Mouse (Mus musculus) T-helper 17 cell (primary cell): ENCODE data around the gene Rnft2.

Source experiments
- in situ Hi-C, 2 experiments: fragments of 300-600 bp; cut with MboI, MseI; formaldehyde crosslinking; loops; 1 replicate in 1 of 2; 2 replicates in 1 of 2; pipeline ENCODE4 v1.15.1; 2025; ENCODE audit warnings: high pct_unique_total_duplicates in 2 of 2

The Rnft2 gene

DNA sequence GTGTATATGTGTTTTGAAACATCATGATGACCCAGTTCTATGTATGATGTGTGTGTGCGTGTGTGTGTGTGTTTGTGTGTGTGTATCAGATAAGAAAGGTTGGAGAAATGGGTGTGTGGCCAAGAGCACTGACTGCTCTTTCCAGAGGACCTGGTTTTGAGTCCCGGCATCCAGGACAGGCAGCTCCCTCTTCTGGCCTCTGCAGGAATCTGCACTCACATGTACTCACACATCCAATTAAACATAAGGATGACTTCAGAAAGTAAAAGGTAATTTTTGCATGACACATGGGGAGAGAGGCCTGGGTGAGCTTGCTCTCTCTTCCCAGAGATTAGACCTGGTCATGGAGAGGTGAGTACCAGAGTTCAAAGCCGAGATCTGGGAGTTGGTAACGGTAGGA lies 12.1 kb upstream of the Rnft2 start:
- in situ Hi-C loops: no loop called here

DNA sequence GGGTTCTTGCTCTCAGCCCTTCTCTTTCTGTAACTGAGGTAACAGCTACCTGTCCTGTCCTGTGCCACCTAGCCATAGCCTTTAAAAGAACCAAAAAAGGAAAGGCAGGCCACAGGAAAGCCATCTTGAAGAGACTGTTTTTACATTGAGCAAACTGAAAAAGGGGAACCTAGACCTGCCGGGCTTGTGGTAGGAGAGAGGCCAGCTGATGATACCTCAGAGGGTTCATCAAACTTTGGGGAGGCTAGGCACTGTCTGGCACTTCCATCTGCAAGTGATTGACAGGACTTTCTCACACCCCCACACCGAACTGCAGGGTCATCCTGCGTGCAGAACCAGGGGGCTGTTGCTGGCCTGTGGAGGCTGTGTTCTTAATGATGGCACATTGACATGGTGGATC lies 8.6 kb upstream of the Rnft2 start:
- in situ Hi-C loops: no loop called here

DNA sequence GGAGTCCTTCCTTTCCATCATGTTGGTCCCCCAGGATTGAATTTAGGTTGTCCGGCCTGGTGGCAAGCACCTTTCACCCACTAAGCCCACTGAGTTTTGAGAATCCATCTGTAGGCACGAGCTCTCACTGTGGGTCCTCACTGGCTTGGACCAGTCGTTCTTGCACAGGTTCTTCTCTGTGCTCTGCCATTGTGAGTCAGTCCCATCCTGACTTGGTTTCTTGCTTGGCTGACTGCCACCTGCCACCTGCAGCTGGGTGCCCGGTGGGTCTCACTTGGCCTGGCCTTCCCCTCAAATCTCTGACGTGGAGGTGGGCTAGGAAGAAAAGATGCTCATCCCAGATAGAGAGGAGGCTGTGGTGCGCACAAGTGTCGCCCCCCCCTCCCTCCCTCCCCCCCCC lies 6.1 kb upstream of the Rnft2 start:
- in situ Hi-C loops: no loop called here

DNA sequence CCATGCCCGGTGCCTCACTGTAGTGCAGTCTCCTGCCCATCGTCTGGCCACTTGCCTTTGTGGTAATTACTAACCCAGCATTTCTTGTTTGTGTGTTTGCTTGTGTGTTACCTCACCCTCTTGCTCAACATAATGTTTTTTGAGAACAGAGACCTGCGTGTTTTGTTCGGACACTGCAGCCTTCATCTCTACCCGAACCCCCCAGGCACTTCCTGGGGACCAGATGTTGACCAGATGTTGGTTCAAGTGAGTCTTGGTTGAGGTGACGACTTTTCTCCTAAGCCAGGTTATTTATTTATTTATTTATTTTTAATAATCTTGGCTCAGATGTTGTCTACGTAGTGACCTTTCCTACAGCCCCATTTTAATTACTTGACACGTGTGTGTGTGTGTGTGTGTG lies 2.5 kb upstream of the Rnft2 start:
- in situ Hi-C loops: loop anchor here in 1 of 2 experiments (25.0 kb wide), 1 partner anchor 1865 kb away; the partner anchor contains the start of gene Rbm19

DNA sequence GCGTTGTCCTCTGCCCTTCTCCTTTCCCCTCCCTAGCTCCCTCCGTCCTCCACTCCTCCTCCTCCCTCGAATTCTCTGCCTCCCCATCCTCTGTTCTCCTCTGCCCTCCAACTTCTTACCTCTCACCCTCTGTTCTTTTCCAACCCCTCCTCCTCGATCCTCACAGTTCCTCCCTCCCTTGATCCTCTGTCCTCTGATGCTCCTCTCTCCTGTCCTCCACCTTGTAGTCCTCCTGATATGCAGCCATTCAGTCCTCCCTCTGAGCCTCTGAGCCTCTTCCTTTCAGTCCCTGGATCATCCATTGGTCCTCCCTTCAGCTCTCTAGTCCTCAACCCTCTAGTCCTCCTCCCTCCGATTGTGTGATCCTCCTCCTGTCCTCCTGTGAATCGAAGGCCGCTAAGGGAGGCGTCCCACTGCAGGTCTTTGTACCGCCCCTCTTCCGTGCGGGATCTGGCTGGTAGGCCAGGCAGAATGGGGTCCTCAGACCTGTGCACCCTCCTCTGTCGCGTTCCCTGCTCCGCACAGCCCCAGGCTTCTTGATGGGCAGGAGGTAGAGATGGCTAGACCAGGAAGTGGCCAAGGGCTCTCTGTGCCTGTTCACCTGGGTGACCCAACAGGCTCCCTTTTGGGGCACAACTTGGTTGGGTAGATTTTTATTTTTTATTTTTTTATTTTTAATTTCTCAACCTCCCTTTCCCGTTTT lies 841 bp upstream of the Rnft2 start:
- in situ Hi-C loops: loop anchor here in 1 of 2 experiments (25.0 kb wide), 1 partner anchor 1867 kb away; the partner anchor contains the start of gene Rbm19

DNA sequence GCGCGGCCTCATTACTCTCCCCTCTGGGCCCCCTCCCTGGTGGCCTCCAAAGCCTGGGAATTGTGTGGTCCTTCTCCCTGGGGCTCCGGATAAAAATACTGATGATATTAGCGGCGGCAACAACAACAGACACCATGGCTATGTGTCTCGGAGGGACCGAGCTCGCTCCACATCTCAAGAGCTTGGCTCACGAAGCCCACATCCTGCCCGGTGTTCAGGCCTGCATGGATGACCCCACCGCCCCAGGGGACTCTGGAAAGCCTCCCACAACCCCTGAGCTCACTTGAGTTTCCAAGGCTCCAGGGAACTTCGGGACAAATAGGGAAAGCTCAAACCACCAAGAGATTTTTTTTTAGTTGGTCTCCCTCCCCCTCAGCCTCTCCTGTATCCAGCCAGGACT lies 5.2 kb downstream of the Rnft2 start:
- in situ Hi-C loops: loop anchor here in 1 of 2 experiments (25.0 kb wide), 1 partner anchor 1873 kb away; the partner anchor contains the start of gene Rbm19

DNA sequence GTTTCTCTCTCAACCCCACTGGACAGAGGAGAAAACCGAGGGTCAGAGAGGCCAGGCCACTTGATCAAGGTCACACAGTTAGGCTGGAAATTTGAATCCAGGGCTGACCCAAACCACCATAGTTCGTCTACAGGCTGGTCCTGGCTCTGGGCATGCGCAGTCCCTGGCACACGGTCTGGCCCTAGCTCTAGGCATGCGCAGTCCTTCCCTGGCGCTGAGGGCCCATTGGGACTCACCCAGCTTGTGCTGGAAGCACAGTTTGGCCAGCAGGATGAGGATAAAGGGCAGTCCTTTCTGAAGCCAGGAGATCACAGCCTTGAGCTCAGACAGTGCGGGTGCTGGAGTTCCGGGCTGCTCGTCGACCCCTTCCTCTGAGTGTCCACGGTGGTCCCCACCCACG lies 8.0 kb downstream of the Rnft2 start:
- in situ Hi-C loops: loop anchor here in 1 of 2 experiments (25.0 kb wide), 1 partner anchor 1875 kb away; the partner anchor contains the start of gene Rbm19

DNA sequence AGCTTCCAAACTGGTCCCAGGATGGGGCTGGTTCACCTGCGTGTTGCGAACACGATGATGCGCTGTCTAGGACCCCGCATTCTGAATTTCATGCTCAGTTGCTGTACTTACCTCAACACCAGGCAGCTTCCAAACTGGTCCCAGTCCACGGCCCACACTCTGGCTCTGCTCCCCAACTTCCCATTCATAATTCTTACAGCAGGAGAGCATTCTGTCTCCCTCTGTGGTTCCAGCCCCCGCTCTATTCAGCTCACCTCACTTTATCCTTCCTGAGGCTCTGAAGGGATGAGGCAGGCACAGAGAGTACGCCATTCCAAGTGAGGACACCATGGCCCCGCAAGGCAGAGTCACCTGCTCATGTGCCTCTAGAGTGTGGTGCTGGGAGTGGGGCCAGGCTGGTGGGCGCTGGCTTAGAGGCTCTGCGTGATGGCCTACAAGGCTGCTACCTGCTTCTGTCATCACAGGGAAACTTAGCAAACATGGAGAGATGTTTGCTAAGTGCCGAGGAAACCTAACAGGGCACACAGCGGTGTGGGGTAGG lies 14.8 kb downstream of the Rnft2 start:
- in situ Hi-C loops: loop anchor here in 1 of 2 experiments (25.0 kb wide), 1 partner anchor 1882 kb away; the partner anchor contains the start of gene Rbm19

DNA sequence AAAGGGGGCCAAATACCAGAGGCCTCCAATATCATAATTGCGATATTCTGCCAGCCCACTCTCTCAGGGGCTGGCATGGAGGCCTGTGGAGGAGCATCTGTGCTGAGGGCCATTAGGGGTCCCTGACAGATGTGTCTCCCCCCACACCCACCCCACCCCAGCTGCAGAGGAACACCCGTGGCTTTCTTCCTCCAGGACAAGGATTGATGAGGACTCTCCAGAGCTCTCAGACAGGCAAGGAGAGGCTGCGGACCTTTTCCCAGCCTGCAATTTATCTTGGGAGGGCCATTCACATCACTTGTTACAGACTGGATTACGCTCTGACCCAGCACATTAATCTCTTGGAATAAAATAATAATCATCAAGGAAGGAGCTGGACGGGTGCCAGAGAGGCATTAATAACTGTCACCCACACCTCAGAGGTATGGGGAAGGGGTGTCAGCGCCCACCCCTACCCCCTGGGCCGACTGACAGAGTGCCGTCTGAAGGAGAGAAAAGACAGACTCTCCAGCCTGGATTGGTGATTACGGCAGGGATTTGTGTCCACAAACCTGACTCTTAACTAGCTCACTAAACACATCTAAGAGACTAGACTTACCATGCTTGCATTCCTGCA lies 21.7 kb downstream of the Rnft2 start:
- in situ Hi-C loops: loop anchor here in 1 of 2 experiments (10.0 kb wide), 1 partner anchor 1352 kb away; no protein-coding TSS in a partner anchor

DNA sequence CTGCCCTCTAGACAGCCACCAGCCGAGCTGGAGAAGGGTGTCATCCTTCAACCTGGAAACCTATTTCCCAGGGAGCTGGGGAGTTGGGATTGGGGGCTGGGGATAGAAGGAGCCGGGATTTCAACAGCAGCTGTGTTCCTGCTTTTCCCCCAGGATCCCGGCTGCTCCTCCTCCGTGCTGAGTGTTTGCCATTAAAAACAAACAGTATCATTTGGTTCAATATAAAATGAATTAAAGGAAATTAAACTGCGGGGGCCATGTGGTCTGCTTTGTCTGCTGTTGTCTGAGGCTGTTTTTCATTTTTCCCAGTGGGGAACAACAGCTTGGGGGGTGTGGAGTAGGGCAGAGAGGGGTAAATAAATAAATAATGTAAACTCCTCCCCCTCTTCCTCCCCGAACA lies 27.5 kb downstream of the Rnft2 start:
- in situ Hi-C loops: no loop called here

DNA sequence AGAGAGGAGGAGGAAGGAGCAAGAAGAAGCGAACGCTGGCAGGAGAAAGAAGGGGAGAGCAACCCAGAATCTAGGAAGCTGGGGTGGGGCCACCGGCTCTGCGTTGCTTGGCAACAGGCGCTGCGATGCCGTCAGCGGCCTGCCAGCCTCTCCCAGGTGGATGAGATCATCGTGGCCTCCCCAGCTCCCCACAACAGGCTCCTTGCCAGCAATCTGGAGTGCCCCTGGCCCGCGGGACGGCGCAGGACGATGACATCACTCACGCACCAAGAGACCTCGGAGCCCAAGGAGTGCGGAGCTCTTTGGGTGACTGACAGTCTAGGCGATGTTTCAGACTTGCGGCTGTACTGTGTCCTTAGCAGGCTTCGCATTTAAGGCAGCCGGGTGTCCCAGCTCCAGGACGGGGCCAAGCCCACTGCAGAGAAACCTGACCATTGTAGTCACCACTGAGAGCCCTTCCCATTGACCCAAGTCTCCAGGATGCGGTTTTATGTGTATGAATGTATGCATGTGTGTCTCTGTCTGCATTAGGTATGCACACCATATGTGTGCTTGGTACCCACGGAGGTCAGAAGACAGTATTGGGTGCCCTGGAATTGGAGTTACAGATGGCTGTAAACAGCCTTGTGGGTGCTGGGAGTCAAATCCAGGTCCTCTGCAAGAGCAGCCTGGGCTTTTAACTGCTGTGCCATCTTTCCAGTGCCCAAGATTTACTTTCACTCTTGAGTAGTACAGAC lies 30.3 kb downstream of the Rnft2 start:
- in situ Hi-C loops: no loop called here

DNA sequence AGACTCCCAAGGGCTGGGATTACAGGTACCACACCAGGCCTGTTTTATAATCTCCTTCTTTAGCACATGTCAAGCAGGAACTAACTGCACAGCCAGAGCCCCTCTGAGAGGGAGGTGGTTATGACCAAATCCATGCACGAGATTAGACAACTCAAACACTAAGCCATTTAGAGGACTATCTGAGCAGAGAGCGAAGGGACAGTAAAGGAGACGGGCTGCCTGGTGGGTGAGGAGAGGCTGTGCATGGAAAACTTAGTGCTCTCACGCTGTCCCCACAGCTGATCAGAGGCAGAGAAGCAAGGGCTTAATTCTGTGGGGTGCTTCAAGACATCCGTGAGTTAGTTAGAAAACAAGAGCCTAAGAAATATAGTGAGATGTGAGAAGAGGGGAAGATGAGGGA lies 30.9 kb downstream of the Rnft2 start:
- in situ Hi-C loops: no loop called here

DNA sequence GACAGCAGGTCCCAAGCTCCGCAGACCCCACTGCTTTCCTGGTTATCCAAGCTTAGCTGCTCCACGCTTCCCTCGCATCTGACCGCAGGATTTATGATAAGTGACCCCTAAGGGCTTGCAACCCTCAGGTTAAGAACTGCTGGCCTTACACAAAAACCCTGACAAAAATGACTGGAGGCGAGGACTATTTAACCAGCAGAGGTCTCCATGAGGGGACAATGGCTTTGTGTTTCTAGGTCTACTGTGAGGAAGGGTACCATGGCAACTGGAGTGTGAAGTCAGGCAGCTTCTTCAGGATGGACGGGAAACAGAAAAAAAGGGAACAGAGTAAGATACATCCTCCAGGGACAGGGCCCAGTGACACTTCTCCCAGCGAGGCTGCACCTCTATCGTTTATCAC lies 39.1 kb downstream of the Rnft2 start:
- in situ Hi-C loops: no loop called here

DNA sequence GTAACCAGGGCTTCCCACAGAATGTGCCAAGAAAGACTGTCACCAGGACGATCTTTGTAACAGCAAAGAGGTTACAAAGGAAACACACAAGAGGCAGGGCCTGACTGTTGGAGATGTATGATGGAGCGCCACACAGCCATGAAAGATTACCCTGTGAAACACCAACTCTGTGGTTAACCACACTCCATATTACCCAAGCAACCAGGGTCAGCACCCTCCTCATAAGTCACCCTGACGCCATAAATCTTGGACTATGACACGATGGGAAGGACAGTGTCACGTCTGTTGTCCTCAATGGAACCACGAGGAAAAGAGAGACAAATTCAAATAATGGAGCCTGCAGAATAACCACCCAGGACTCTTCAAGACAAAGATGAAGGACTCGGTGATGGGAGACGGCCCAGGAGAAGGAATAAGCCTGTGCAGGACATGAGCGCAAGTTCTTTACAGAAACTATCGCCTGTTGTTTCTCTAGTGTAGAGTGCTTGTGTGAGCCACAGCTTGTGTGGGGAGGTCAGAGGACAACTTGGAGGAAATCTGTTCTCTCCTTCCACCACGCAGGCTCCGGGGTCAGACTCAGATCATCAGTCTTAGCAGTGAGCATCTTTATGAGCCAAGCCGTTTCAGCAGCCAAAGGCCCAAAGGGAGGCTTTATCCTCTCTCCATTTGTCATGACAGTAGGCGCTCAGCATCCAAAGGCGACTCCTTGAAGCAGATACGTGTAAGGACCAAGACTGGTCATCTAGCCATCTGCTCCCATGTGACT lies 40.1 kb downstream of the Rnft2 start:
- in situ Hi-C loops: no loop called here

DNA sequence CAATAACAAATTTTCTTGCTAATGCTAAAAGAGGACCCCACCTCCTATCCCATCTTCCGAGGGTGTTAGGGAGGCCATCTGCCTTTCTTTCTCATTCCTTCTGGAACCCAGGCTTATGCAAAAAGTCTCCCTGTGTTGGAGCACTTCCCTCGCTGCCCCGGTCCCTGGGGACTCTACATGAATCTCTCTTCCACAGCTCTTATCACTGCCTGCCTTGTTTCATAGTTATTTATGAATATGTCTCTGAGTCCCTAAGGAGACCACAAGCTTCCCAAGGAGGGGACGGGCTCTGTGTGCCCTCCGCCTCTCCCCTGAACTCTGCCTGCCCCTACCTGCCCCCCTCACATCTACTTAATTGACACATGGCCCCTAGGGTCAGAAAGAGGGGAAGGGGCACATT lies 45.2 kb downstream of the Rnft2 start:
- in situ Hi-C loops: no loop called here

DNA sequence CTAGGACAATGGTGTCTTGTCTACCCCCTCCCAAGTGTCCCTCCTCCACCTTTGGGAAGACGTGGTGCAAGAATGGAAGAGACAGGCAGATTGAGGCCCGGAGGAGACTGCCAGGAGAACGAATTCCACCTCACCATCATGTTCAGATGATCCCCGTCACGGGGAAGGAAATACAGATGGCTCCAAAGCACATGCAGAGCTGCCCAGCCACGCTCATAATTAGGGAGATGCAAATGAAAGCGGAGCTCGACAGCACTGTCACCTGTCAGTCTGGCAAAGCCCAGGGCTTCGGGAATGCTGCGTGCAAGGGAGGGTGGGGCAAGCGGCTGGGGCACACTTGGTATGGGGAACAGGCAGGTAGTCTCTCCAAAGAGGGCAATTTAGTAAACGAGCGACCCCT lies 47.5 kb downstream of the Rnft2 start:
- in situ Hi-C loops: no loop called here

DNA sequence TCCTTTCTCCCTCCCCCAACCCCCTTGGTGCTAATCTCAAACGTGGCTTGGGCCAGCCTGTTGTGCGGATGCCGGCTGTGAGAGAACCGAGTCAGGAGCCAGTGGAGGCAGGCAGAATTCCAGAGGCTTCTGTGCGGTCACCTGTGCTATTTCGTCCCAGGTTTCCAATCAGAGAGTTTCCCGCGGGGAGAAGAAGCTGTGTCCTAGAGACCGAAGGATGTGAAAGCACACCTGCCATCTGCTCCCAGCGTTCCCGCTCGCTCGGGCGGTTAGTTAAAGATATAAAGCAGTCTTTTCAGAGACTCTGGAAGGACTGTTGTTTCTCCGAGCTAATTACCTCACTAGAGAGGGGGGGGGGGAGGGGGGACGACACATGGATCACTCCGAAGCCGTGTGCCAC lies 52.7 kb downstream of the Rnft2 start:
- in situ Hi-C loops: no loop called here

DNA sequence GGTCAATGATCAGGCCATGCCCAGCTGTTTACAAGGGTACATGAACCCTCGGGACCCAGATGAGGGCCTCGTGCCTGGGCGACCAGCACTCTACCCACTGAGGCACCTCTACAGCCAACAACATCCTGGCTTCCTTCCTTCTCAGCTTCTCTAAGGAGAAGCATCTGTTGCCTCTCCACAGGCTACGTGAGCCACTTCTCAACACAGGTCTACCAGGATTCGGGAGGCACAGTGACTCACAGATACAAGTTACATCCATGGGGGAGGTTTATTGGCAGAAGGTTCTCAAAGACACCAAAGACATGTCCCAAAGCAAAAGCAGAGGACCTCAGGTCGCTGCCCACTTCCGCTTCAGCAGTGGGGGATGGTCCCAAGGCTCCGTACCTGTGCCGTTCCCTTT lies 54.4 kb downstream of the Rnft2 start:
- in situ Hi-C loops: no loop called here

DNA sequence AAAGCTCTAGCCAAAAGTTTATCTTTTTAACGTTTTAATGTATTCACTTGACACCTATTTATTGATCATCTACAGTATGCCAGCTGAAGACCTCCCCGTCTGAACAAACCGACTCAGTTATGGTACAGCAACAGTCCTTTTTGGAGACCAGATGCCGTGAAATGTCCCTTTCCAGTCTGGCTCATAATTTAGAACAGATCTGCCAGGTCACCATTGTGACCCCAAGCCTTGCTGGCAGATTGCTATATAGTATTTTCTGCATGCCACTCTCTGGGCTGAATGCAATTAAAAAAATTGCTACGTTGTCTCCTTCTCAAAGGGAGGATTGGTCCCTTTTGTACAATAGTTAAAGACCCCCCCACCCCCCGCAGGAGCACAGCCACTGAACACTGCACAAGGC lies 56.6 kb downstream of the Rnft2 start:
- in situ Hi-C loops: no loop called here

DNA sequence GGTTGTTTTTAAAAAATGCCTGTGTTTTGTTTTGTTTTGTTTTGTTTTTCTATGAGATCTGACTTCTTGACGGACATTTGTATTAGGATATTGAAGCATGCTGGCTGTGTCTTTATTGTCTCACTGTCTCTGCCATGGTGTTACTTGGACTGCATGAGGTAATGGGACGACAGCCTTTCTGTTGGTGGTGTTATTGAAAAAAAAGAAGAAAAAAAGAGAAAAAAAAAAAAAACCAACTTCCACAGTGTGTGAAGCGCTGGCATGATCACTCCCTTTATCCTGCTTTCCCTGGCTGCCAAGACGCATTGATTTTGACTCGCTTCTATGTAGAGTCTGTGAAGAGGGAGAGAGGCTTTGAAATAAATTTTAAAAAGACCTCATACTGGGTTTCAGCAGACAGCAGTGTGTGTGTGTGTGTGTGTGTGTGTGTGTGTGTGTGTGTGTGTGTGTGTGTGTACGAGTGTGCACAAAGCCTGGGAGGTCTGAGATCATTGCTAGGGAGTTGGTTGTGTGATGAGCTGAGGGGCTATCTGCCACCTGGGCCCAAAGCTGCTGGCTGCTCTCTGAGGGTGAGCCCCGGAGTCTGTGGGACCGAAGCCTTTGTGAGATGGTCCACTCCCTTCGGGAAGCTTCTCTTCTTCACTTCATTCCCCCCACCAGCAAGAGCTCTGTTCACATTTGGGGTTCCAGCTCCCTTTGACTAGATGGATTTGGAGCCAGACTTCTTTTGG lies 57.8 kb downstream of the Rnft2 start:
- in situ Hi-C loops: no loop called here

DNA sequence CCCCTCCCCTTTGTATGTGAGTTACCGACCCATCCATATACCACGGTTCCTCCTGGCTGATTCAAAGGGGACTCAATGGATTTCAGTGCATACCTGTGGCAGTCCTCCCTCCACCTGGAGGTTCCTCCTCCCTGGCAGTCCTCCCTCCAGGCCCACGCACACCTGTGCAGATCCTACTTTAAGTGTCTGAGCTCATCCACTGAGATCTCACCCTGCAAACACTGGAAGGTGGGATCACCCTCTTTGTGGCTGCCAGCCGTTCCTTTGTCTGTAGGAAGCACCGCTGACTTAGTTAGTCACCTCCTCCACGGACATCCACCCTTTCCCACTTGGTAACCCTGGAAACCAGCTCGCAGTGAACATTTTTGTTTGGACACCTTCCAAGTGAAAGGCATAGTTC lies 67.3 kb downstream of the Rnft2 start:
- in situ Hi-C loops: no loop called here
